In the genomic region with DNA sequence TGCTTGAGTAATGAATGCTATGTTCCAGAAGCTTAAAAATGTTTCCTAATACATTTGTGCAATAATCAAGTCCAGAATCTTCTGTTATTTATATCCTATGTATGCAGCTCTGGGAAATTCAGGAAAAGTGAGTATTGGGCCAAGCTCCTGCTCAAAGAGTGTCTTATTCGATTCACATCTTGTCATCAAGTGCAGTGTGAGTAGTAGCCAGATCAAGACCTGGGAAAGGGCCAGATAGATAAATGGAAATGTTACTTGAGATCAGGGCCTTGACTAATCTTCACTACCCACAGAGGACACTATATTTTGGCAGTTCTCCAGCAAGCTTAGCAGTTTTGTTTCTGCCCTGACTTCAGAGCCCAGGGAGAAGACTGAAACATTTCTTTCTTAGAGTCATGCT, we compare ENCODE assay signal across 18 mouse cellular contexts.
DNase-seq lines count a peak whose midpoint lies in the region; ATAC-seq and TF ChIP-seq lines count a peak whose summit lies in the region.
"Had no signal": no experiment of that assay in that cellular context is flagged by ENCODE, and none has a peak within 500 bp of the region (broad histone marks: within the 10 kb centered on the region; RNA-seq: fewer than 3 reads in every experiment).

No protein-coding gene starts in this region.

- no peaks in the 10 kb centered on the region for H3K4me1 ChIP-seq in lung, embryonic 14.5 days (ENCODE audit: insufficient read depth)
- no peaks in the 10 kb centered on the region for H3K4me1 ChIP-seq in cerebellum, adult 2 months (ENCODE audit: control insufficient read depth, insufficient read depth, low read length)
- H3K4me1 ChIP-seq: embryonic facial prominence, embryonic 13.5 days; hindbrain, embryonic 15.5 days; liver, embryonic 12.5 days; midbrain, embryonic 15.5 days had no signal

- DNase-seq in adrenal gland, adult (ENCODE audit: inconsistent age in 2 of 2, low spot score in 1 of 2) = peak; percentile 29 to 80
- DNase-seq in adrenal gland, adult 18-20 months (ENCODE audit: low spot score in 2 of 2) = no peak
- peak; percentile 76 for DNase-seq in lung, embryonic 14.5 days
- no peak for DNase-seq in lung, postnatal 4 days
- DNase-seq in adipocyte (ENCODE audit: low spot score) = peak; percentile 20
- no peak for DNase-seq in cerebellum, adult 2 months
- DNase-seq in gastrocnemius, postnatal 4 days (ENCODE audit: low spot score in 2 of 2) = no peak
- DNase-seq: heart, postnatal 14 days; kidney, adult 11 months; left cerebral cortex, postnatal 4 days; lung, postnatal 36 days had no signal

- WGBS in lung, embryonic 14.5 days = 49% methylated on average over 1 of the region's 1 CpGs
- WGBS in cerebellum, adult 2 months = 8% methylated on average over 1 of the region's 1 CpGs

- TF ChIP-seq CTCF in lung, embryonic 14.5 days (IDR thresholded peaks at IDR 0.05; ENCODE audit: low read depth) = no peak
- TF ChIP-seq CTCF in cerebellum, adult 2 months (IDR thresholded peaks at IDR 0.05; ENCODE audit: borderline replicate concordance, insufficient read depth, low read depth, low read length) = no peak

- H3K36me3 ChIP-seq in lung, embryonic 14.5 days (ENCODE audit: insufficient read depth) = no peaks in the 10 kb centered on the region
- H3K36me3 ChIP-seq: embryonic facial prominence, embryonic 13.5 days; heart, embryonic 10.5 days; hindbrain, embryonic 15.5 days; liver, embryonic 12.5 days; midbrain, embryonic 15.5 days had no signal

- no peak overlapping the region for H3K4me2 ChIP-seq in lung, embryonic 14.5 days
- H3K4me2 ChIP-seq: embryonic facial prominence, embryonic 13.5 days; hindbrain, embryonic 15.5 days; liver, embryonic 12.5 days; midbrain, embryonic 15.5 days had no signal

- no peak overlapping the region for H3K9ac ChIP-seq in lung, embryonic 14.5 days
- H3K9ac ChIP-seq: embryonic facial prominence, embryonic 13.5 days; hindbrain, embryonic 15.5 days; liver, embryonic 12.5 days; midbrain, embryonic 15.5 days had no signal

- no peak overlapping the region for H3K4me3 ChIP-seq in lung, embryonic 14.5 days (ENCODE audit: low read depth, low read length)
- no peak overlapping the region for H3K4me3 ChIP-seq in cerebellum, adult 2 months (replicated peaks; ENCODE audit: insufficient read depth, low read depth, low read length)
- H3K4me3 ChIP-seq: embryonic facial prominence, embryonic 13.5 days; heart, embryonic 10.5 days; hindbrain, embryonic 15.5 days; liver, embryonic 12.5 days; midbrain, embryonic 15.5 days had no signal

- no peak overlapping the region for H3K27ac ChIP-seq in lung, embryonic 14.5 days (ENCODE audit: low read depth)
- no peak overlapping the region for H3K27ac ChIP-seq in cerebellum, adult 2 months (ENCODE audit: insufficient read depth, low read length)
- H3K27ac ChIP-seq: embryonic facial prominence, embryonic 13.5 days; heart, embryonic 10.5 days; hindbrain, embryonic 15.5 days; kidney, postnatal 0 days; liver, embryonic 12.5 days; midbrain, embryonic 15.5 days had no signal

- ATAC-seq in lung, embryonic 14.5 days (ENCODE audit: insufficient read depth) = peak; percentile 38; the same call in 1 of the 2 replicates
- peak; percentile 35; the same call in 1 of the 2 replicates for ATAC-seq in granulocyte monocyte progenitor cell, adult 5-6 weeks (replicated peaks; ENCODE audit: poor library complexity, severe bottlenecking)
- ATAC-seq: liver, embryonic 12.5 days; midbrain, embryonic 15.5 days had no signal

- no peaks in the 10 kb centered on the region for H3K9me3 ChIP-seq in lung, embryonic 14.5 days (ENCODE audit: low read depth, low read length)
- H3K9me3 ChIP-seq: embryonic facial prominence, embryonic 13.5 days; heart, embryonic 10.5 days; hindbrain, embryonic 15.5 days; liver, embryonic 12.5 days; midbrain, embryonic 15.5 days had no signal

- no peaks in the 10 kb centered on the region for H3K27me3 ChIP-seq in lung, embryonic 14.5 days (ENCODE audit: insufficient read depth, low read length)
- H3K27me3 ChIP-seq in cerebellum, adult 2 months (ENCODE audit: control insufficient read depth, insufficient read depth, low read length) = no peaks in the 10 kb centered on the region
- H3K27me3 ChIP-seq: embryonic facial prominence, embryonic 13.5 days; hindbrain, embryonic 15.5 days; liver, embryonic 12.5 days; midbrain, embryonic 15.5 days had no signal

- TF ChIP-seq POLR2A in cerebellum, adult 2 months (IDR thresholded peaks at IDR 0.05; ENCODE audit: borderline replicate concordance, insufficient read depth, low read length) = no peak

Comparison
In these comparisons a context has a peak if more than half of its experiments do, and no peak if none do; other contexts are left out.
1. DNase-seq: peak in adrenal gland, adult (2 of 2), lung, embryonic 14.5 days (single experiment) and adipocyte (single experiment); none in adrenal gland, adult 18-20 months (0 of 2), lung, postnatal 4 days (0 of 2), cerebellum, adult 2 months (0 of 2) and gastrocnemius, postnatal 4 days (0 of 2).